Mouse (Mus musculus) ES-Bruce4 (cell line): Measurements from ENCODE around the gene Safb. TPM values are rescaled to one million over a fixed set of nuclear protein-coding genes. Genes with fewer than 3 reads are reported as not detected.

Experiments
- H3K27ac ChIP-seq: 2 replicates; pipeline ENCODE4 v1.5.1; 2012; ENCODE audit warnings: low read length, inconsistent platforms; ENCODE audit not compliant: insufficient read depth
- H3K27me3 ChIP-seq: 2 replicates; pipeline ENCODE4 v1.6.1; 2012; ENCODE audit warnings: mild to moderate bottlenecking, low read length, inconsistent platforms; ENCODE audit not compliant: control insufficient read depth, poor library complexity, insufficient read depth, severe bottlenecking
- H3K36me3 ChIP-seq: 2 replicates; pipeline ENCODE4 v1.6.1; 2012; ENCODE audit warnings: inconsistent platforms, mild to moderate bottlenecking, low read length, moderate library complexity; ENCODE audit not compliant: control insufficient read depth, poor library complexity, insufficient read depth, severe bottlenecking
- H3K4me1 ChIP-seq: one replicate; pipeline ENCODE4 v1.8.1; 2011; ENCODE audit warnings: low read length; ENCODE audit not compliant: control insufficient read depth, insufficient read depth
- H3K4me3 ChIP-seq: 2 replicates; pipeline ENCODE4 v1.5.1; 2011; ENCODE audit warnings: low read depth, mild to moderate bottlenecking, low read length
- H3K9ac ChIP-seq: 2 replicates; pipeline ENCODE4 v1.6.1; 2012; ENCODE audit warnings: low read depth, mild to moderate bottlenecking, inconsistent platforms; ENCODE audit not compliant: poor library complexity, severe bottlenecking
- H3K9me3 ChIP-seq: replicated peaks from 2 replicates; pipeline ENCODE4 v1.6.1; 2012; ENCODE audit warnings: mild to moderate bottlenecking, low read length, inconsistent platforms; ENCODE audit not compliant: control insufficient read depth, poor library complexity, insufficient read depth, severe bottlenecking
- CTCF ChIP-seq: IDR thresholded peaks from one replicate; pipeline ENCODE4 v1.8.1; 2011; ENCODE audit warnings: low read depth, low read length
- EP300 ChIP-seq: IDR thresholded peaks from 2 replicates; pipeline ENCODE4 v1.6.1; 2011; ENCODE audit warnings: low read depth, low read length; ENCODE audit not compliant: insufficient read depth
- POLR2A ChIP-seq: IDR thresholded peaks from one replicate; pipeline ENCODE4 v1.8.1; 2011; ENCODE audit warnings: low read length; ENCODE audit not compliant: insufficient read depth
- polyA plus RNA-seq: library from polyadenylated mRNA; stranded (reverse); fragments of >200 nt; gene quantifications from 2 replicates; pipeline ENCODE4 v1.2.4, GENCODE M21; 2011; ENCODE audit warnings: low read depth; ENCODE audit not compliant: missing spikeins, insufficient read depth, insufficient read length

Safb gene
- polyA plus RNA-seq, 1 experiment, result 99.4 TPM

- Histone ChIP-seq H3K4me3 (no peak overlapping the region), H3K27ac (no peak overlapping the region)
Measured at GRCm38 (mm10) chr17:56643237-56643636, 58.6 kb downstream of the Safb start.

DNA sequence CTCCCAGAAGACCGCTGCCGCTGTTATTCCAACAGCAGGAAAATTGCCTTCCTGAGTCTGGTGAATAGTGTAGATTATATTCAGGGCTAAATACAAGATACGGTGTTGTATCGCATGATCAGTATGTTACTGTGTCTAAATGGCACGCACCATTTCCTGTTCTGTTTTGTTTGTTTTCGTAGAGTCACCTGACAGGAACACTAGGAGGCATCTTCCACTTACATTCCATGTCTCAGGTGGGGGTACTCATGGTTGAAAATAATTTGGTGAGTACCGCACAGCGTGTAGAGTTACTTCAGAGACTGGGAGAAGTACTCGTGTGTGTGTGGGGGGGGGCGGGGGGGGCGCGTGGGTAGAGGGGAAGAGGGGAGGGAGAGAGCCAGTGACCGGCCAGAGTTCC, 62.9 kb downstream of the Safb start:
- H3K36me3 ChIP-seq, result no peaks in the 10 kb centered on the region

More at GRCm38 (mm10) chr17:56643237-56643636, 58.6 kb downstream of the Safb start:
- H3K4me1 ChIP-seq, result no peaks in the 10 kb centered on the region
- H3K9me3 ChIP-seq, result no peaks in the 10 kb centered on the region
- TF ChIP-seq EP300, result no peak
- no peak for TF ChIP-seq POLR2A
- no peak for TF ChIP-seq CTCF
- no peaks in the 10 kb centered on the region for H3K36me3 ChIP-seq
- no peaks in the 10 kb centered on the region for H3K27me3 ChIP-seq
- no peak overlapping the region for H3K9ac ChIP-seq

GRCm38 (mm10) chr17:56651801-56652200, 67.2 kb downstream of the Safb start:
- H3K9me3 ChIP-seq, result no peaks in the 10 kb centered on the region
- no peak overlapping the region for H3K27ac ChIP-seq
- H3K36me3 ChIP-seq, result no peaks in the 10 kb centered on the region
- no peaks in the 10 kb centered on the region for H3K4me1 ChIP-seq
- H3K4me3 ChIP-seq, result no peak overlapping the region
- no peaks in the 10 kb centered on the region for H3K27me3 ChIP-seq
- TF ChIP-seq POLR2A, result no peak
- no peak overlapping the region for H3K9ac ChIP-seq

More for the DNA sequence above, 62.9 kb downstream of the Safb start:
- no peaks in the 10 kb centered on the region for H3K9me3 ChIP-seq
- TF ChIP-seq CTCF (no peak), EP300 (no peak), POLR2A (no peak)
- H3K4me3 ChIP-seq, result no peak overlapping the region
- no peak overlapping the region for H3K27ac ChIP-seq
- peak overlapping the region; percentile 60 for H3K9ac ChIP-seq
- H3K27me3 ChIP-seq, result no peaks in the 10 kb centered on the region
- H3K4me1 ChIP-seq, result no peaks in the 10 kb centered on the region

- Histone ChIP-seq H3K27ac (no peak overlapping the region), H3K36me3 (no peaks in the 10 kb centered on the region), H3K4me3 (no peak overlapping the region), H3K9me3 (no peaks in the 10 kb centered on the region), H3K9ac (no peak overlapping the region), H3K4me1 (no peaks in the 10 kb centered on the region), H3K27me3 (no peaks in the 10 kb centered on the region)
- no peak for TF ChIP-seq EP300
- no peak for TF ChIP-seq POLR2A
- TF ChIP-seq CTCF, result no peak
Measured at GRCm38 (mm10) chr17:56654771-56655170, 70.1 kb downstream of the Safb start.

DNA sequence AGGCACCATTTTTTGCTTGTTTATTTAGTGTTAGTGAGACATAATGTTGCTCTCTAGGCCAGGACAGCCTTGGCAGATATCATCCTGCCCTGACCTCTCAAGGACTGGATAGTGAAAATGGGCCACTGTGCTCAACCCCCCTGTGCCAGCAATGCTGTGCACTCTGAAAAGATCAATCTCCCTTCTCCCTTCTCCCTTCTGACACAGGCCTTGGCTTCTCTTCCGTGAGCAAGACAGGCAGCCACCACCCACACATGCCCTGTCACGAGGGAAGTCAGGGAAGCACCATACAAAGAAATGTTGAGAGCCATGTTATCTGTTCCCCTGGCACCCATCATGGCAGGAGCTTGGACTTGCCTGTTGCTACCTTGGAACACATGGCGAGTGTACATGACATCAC, 70.7 kb downstream of the Safb start:
- H3K9ac ChIP-seq, result no peak overlapping the region
- H3K27me3 ChIP-seq, result no peaks in the 10 kb centered on the region

More for the DNA sequence above, 70.7 kb downstream of the Safb start:
- Histone ChIP-seq H3K9me3 (no peaks in the 10 kb centered on the region), H3K4me1 (no peaks in the 10 kb centered on the region), H3K36me3 (no peaks in the 10 kb centered on the region), H3K27ac (no peak overlapping the region), H3K4me3 (no peak overlapping the region)
- TF ChIP-seq POLR2A (no peak), EP300 (no peak), CTCF (no peak)

Other genes with a start within 250 kb of the Safb start
- gene Ptprs, start 108.3 kb upstream of the Safb start, polyA plus RNA-seq, result 149 and 159 TPM in 2 replicates
- not detected in 2 replicates for gene Znrf4, start 72.4 kb upstream of the Safb start, polyA plus RNA-seq
- 1.1 and 2.3 TPM in 2 replicates for gene Gm20219, start 30.4 kb upstream of the Safb start, polyA plus RNA-seq
- 107 and 117 TPM in 2 replicates for gene Safb2, start 240 bp upstream of the Safb start, polyA plus RNA-seq
- gene 2410015M20Rik, start 24.9 kb downstream of the Safb start, polyA plus RNA-seq, result 105 and 131 TPM in 2 replicates
- 704 and 766 TPM in 2 replicates for gene Rpl36, start 28.6 kb downstream of the Safb start, polyA plus RNA-seq
- 60.3 and 62.1 TPM in 2 replicates for gene Lonp1, start 42.1 kb downstream of the Safb start, polyA plus RNA-seq
- gene Catsperd, start 43.3 kb downstream of the Safb start, polyA plus RNA-seq, result 2.4 and 3.7 TPM in 2 replicates
- gene Ranbp3, start 88.5 kb downstream of the Safb start, polyA plus RNA-seq, result 72.6 and 75.6 TPM in 2 replicates
- gene Ndufa11, start 132.9 kb downstream of the Safb start, polyA plus RNA-seq, result 152 and 177 TPM in 2 replicates
- gene Vmac, start 133.2 kb downstream of the Safb start, polyA plus RNA-seq, result 23.2 and 24.2 TPM in 2 replicates
- 8.1 and 10.8 TPM in 2 replicates for gene Nrtn, start 172.7 kb downstream of the Safb start, polyA plus RNA-seq
- gene Dus3l, start 179.9 kb downstream of the Safb start, polyA plus RNA-seq, result 18.4 and 18.9 TPM in 2 replicates
- not detected in 2 replicates for gene Prr22, start 185.4 kb downstream of the Safb start, polyA plus RNA-seq
- 27.5 and 30.5 TPM in 2 replicates for gene Rfx2, start 246.2 kb downstream of the Safb start, polyA plus RNA-seq